Mouse (Mus musculus): ENCODE data around the gene Agbl1.

- no peak for TF ChIP-seq ZC3H11A (IDR thresholded peaks at IDR 0.05; ENCODE audit: borderline replicate concordance, low read depth, low read length)
- no peak for TF ChIP-seq CHD2 (IDR thresholded peaks at IDR 0.05; ENCODE audit: low read depth, low read length)
- no peak for TF ChIP-seq HCFC1 (IDR thresholded peaks at IDR 0.05; ENCODE audit: borderline replicate concordance, insufficient read depth, low read length)
- no peak for TF ChIP-seq MAFK (IDR thresholded peaks at IDR 0.05; ENCODE audit: insufficient read depth, low read depth, low read length)
- TF ChIP-seq ZNF384 (IDR thresholded peaks at IDR 0.05; ENCODE audit: low read depth, low read length), result no peak
These were observed 431.4 kb downstream of the Agbl1 start for GRCm38 (mm10) chr7:76661072-76661471.

Measured in ES-E14 (cell line).